Mouse (Mus musculus): ENCODE results near the gene Myom1. TPM values are rescaled to one million over a fixed set of nuclear protein-coding genes. Genes with fewer than 3 reads are reported as not detected.

The Myom1 gene
- total RNA-seq, 4 experiments from 2014 or later: 2.7 to 4.6 (median 3.4) TPM

DNA sequence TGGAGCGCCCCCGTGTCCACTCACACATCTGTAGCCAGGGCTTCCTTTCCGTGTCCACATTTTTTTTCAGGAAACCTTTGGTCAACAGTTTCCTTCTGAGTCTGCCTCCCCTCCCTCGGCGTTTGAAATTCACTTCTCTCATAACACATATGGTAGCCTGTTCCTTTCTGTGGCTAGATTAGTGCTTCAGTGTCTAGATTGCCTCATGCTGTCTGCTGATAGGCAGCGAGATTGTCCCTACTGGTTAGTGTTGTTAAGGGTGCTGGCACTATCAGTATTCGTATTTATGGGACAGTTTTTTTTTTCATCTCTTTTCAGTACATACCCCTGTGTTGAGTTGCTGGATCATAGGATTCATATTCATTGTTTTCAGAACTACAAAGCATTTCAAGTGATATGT is 54.0 kb downstream of the Myom1 start:
- no peak for DNase-seq (ENCODE audit: low spot score in 2 of 2)

DNA sequence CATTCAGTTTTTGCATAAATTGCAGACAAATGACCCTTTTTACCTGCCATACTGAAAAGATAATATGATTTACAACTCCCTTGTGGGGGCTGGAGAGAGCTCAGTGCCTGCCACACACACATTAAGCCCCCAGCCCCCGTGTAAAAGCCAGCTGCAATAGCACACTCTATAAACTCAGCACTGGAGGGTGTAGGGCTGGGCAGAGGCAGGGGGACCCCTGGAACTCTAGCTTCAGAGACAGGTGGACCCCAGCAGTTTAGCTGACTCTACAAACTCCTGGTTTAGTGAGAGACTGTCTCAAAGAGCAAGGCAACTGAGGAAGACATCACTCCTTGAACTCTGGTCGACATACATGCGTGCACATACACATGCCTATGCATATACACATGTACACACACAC is 55.3 kb downstream of the Myom1 start:
- DNase-seq (ENCODE audit: low spot score in 2 of 2): no peak

DNA sequence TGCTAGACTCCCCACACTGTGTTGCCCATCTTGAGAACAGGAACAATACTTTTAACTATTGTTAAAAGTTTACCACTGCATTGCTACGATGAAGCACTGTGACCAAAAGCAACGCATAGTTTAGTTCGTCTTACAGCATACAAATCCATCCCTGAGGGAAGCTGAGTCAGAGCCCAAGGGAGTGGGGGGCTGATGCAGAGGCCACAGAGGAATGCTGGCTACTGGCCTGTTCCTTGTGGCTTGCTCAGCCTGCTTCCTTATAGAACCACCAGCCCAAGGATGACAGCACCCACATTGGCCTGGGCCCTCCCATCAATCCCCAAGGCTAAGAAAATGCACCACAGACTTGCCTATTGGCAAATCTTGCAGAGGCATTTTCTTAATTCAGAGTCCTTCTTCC is 56.8 kb downstream of the Myom1 start:
- DNase-seq (ENCODE audit: low spot score in 2 of 2): no peak

DNA sequence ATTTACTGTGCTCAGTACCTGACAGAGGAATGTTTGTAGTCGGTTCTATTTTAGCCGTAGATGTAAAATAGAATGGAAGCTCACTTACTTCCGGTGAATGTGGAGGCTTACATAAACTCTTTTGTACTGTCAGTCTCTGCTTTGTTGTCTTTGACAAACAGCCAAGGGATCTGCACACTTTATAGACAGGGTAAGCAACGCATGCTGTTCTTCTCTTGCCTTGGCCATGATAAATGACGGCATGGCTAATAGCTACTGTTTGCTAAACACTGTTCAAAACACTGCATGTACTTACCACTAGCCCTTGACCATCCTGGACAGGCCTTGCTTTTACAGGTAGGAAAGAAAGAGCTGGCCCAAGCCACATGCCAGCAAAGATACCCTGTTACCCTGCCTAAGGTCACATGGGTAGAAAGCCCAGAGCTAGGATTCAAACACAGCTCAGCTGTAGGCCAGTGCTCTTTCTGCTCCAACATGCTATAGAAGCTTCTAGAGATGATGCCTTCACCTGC is 59.7 kb downstream of the Myom1 start:
- DNase-seq (ENCODE audit: low spot score in 2 of 2): no peak

DNA sequence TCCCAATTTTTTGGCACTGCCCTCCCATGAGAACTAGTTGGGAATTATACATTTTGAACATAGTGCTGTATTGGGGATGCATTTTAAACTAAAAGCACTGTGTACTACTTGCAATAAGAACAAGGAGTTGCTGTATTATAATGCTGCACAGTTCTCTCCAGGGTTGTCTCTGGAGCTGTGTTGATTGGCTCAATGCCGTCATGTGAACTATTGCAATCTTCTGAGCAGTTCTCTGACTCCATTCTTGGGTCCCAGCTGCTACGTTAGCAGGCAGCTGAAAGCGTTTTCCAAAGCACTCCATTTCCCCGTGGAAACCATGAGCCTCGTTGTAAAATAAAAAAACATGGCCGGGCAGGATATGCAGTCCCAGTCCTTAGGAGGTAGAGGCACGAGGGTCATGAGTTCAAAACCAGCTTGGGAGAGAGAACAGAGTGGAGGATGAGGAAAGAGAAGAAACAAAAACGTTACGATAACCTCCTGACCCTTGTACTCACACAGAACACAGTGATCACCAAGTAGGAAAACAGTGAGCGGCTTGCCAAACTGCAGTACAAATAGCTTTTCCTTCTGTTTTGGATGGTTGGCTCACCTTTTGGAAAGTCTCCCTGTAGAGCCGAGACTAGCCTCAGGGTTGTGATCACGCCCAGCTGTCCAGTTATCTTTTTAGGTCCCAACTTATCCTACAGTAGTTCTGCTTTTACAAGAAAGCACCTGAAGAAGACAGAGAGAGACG is 60.6 kb downstream of the Myom1 start:
- no peak for DNase-seq (ENCODE audit: low spot score in 2 of 2)

DNA sequence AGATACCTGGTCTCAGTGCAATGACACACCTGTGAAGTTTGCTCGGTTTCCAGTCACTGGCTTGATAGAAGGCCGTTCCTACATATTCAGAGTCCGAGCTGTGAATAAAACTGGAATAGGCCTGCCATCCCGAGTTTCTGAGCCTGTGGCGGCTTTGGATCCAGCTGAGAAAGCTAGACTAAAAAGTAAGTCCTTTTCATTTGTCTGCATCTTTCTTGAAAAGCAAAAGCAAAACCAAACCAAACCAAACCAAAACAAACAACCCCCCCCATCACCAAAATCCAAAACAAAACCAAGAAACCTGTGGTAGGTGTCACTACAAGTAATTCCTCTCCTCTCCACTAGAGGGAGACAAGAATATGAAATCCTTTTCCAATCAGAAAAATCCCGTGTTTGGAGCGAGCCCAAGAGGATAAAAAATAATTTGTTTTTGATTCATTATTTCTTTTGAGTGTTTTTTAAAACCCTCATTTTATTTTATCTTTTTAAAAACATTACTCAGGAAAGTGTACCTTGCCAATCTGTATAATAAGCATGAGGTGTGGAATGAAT is 62.1 kb downstream of the Myom1 start:
- DNase-seq (ENCODE audit: low spot score in 2 of 2): no peak

DNA sequence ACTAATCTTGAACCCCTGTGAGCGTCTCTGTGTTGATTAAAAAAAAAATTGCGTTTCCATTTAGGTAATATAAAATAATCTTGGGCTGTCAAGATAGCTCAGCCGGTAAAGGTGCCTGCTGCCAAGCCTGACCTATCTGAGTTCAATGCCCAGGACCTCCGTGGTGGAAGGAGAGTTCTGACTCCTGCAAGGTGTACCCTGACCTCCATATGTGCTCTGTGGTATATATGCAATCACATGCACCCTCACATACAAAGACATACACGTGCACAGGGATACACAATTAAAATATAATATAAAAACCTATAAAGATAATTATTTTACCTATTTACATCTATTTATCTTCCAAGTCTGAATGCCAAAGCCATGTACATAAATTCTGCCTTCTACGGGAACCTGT is 62.7 kb downstream of the Myom1 start:
- no peak for DNase-seq (ENCODE audit: low spot score in 2 of 2)

DNA sequence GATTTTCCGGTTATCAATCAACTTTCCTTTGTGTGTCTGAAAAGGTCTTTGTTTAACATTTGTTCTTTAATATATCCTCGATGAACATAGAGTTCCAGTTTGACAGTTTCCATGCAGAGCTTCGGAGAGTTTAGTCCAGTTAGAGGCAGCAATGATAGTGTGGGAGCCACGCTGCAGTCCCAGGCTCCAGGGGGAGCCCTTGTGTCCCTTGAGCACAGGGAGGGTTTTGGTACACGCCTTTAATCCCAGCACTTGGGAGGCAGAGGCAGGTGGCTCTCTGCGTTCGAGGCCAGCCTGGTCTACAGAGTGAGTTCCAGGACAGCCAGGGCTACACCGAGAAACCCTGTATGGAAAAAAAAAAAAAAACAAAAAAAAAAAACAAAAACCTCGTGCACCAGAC is 66.7 kb downstream of the Myom1 start:
- DNase-seq (ENCODE audit: low spot score in 2 of 2): no peak

DNA sequence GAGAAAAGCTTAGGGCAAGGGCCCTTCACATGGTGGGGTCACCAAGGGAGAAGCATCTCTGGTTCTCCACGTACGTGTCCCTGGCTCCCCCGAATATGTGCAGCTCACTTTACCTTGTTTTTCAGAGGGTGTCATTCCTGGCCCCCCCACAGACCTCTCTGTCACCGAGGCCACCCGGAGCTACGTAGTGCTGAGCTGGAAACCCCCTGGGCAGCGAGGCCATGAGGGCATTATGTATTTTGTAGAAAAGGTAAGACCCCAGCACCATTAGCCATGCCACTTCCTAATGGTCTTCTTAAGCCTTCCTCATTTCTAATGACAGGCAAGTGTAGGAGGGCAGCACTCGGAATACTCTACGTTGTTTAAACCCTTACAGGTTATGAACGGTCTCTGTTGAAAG is 69.5 kb downstream of the Myom1 start:
- no peak for DNase-seq (ENCODE audit: low spot score in 2 of 2)

DNA sequence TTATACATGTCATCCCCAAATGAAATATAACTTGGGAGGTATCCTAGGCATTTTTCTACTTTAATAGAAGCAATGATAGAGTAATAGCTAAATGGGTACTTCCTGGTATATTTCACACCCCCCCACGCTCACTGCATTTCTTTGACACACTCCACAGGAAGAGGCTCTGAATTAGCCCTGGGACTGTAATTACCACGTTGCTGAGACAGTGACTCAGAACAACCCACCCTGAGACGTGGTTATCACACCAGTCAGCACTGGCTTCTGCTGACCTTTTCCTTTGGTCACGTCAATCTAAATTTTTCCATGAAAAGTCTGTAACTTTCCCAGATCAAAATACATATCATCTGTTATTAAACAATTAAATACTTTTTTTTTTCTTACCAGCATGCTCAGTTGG is 72.0 kb downstream of the Myom1 start:
- DNase-seq (ENCODE audit: low spot score in 2 of 2): no peak

DNA sequence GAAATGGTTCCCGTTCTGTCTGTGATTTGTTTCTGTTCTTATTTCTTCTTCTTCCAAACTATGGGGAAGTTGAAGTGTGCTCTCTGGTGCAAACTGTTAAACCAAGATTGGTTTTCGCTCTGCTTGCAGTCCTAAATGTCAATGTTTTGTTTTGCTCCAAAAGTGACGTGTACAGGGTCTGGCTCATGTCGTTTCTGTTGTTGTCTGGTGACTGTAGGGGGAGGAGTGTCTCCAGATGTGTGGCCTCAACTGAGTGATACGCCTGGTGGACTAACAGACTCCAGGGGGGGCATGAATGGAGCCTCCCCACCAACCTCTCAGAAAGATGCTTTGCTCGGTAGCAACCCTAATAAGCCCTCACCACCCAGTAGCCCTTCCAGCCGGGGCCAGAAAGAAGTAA is 79.6 kb downstream of the Myom1 start:
- DNase-seq (ENCODE audit: low spot score in 2 of 2): no peak

DNA sequence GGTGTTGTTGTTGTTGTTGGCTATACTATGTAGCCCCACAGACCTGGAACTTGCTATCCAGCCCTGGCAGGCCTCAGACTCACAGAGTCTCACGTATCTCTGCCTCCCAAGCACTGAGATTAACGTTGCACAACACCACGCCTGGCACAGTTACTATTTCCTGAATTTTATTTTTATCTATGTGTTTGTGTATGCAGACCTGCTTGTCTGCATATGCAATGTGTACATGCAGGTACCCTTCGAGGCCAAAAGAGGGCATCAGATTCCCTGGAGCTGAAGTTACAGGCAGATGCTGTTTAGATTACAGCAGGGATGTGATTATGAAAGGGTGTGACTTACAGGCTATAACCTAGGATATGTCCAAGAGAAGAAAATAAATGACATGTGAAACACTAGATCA is 84.5 kb downstream of the Myom1 start:
- DNase-seq (ENCODE audit: low spot score in 2 of 2): no peak

DNA sequence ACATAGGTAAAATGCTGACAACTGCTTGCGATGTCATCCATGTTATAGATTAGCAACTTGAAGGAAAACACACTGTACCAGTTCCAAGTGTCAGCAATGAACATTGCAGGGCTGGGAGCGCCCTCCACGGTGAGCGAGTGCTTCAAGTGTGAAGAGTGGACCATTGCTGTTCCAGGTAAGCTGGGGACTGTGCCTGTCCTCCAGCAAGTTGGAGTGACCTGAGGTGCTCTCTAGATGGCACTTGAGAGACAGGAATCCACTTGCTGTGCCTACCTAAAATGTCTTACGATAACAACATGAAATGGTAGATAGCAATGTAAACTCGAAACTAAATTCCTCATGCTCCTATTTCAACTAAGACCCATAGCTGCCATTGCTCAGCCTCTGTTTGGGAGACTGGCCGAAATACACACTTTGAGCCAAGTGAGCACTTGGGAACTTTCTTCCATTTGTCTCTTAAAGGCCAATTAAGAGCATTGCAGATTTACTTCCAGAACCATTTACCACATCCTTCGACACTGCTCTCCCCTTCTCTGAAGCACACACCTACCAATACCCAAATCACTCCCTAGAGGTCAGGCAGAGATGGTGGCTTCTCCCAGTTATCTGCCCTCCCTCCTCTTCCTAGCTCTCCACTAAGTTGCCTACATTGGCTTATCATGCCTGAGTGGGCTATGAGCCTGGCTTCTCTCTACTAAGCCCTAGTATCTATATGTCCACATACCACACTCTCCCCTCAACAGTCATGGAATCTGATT is 85.1 kb downstream of the Myom1 start:
- no peak for DNase-seq (ENCODE audit: low spot score in 2 of 2)

DNA sequence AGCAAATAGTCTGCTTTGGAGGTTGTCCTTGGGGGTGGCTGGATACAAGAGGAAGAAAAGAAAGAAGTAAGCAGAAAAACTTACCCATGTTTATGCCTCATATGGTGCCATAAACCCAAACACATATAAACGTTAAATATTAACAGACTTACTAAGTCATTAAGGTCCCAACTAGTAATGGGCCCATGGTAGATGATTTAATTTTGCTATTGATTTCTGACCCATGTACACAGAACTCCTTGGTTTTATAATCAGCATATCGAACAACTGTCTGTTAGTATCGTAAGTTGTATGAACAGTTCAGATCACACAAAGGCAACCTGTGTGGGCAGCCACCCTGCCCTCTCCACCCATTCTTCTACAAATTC is 85.7 kb downstream of the Myom1 start:
- no peak for DNase-seq (ENCODE audit: low spot score in 2 of 2)

DNA sequence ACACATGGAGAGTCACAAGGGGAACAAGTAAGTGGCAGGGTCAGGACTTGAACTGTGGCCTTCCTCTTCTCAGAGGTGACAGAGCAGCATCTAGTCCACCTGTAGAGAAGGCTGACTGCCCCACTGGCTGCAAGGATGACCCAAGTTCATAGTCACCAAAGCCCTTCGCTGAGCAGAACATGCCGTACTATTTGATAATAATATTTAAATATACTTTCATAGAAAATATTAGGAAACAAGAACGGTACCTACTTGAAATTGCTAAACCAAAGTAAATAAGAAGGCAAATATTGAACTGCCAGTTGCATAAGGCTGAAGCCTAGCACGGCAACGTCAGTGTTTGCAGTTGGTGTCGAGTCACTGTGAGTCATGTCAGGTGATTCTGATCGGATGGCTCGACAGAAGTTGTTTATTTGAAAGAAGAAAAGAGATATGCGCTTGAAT is 86.6 kb downstream of the Myom1 start:
- no peak for DNase-seq (ENCODE audit: low spot score in 2 of 2)

DNA sequence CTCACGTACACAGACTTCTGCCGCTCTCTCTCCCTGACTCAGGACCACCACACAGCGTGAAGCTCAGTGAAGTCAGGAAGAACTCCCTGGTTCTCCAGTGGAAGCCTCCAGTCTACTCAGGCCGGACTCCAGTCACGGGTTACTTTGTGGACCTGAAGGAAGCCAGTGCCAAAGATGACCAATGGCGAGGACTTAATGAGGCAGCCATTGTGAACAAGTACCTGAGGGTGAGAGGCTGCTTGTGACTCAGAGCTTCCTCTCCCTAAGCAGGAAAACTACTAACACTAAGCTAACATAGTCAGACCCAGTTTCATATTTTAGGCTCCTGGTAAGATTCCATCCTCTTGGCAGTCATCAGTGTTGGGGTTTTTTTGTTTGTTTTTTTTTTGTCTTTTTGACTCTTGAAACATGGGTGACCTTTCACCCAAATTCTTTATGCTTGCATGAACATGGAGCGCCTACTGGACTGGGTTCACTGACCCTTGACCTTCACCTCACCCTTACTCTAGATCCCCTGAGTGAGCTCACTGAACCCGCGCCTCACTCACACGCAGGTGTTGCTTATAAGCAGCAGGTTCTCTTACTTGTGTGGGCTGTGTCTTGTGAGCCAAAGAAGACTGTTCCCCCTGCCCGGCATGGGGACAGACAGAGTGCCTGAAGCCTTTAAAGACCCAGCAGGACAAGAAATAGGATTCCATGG is 87.5 kb downstream of the Myom1 start:
- DNase-seq (ENCODE audit: low spot score in 2 of 2): no peak

DNA sequence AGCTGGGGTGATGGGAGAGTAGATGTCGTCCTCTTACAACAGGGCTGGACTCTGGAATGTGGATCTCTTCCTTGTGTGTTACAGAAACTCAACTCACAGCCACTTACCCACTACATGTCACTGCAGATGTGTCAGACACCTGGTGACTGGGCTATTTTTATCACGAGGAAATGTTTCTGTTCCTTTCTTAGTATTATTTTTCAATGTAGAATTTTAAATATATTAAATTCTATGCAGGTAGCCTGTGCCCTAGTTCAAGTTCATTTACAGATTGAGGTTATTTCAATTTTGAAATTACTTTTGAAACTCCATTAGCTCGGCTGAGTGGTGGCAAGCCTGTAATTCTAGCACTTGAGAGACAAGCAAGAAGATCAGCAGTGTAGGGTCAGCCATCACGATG is 88.6 kb downstream of the Myom1 start:
- DNase-seq (ENCODE audit: low spot score in 2 of 2): no peak

DNA sequence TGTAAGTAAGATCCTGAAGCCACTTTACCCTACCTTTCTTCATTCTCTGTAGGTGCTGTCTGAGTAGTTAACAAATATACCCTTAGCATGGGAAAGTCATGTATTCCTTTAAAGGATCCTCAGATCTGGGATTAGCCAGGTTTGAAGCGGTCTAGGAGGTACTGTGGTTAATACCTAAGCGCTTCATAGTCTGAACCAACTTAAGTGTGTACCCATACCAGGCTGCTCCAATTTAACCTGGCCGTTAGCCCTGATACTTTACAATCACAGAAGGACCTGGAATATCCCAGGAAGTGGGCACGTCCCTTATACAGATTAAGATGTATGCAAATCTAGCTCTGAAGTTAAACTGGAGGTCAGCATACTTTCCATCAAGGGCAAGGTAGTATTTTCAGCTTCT is 89.9 kb downstream of the Myom1 start:
- no peak for DNase-seq (ENCODE audit: low spot score in 2 of 2)

DNA sequence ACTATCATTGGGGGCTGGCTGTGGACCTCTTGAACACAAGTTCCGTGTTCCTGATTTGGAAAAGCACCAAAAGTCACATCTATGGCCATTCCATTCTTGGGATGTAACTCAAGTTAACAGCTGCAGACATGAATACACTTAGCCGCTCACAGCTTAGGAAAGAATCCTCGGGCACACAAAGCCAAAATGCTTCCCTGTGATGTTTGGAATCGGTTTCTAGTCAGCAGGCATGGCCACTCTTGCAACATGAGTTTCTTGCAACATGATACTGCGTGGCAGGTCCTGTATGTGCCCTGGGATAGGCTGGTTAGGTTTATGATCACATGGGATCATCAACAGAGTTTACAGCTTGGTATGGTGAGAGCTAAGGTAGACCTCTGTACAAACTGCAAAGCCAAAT is 91.4 kb downstream of the Myom1 start:
- DNase-seq (ENCODE audit: low spot score in 2 of 2): no peak

DNA sequence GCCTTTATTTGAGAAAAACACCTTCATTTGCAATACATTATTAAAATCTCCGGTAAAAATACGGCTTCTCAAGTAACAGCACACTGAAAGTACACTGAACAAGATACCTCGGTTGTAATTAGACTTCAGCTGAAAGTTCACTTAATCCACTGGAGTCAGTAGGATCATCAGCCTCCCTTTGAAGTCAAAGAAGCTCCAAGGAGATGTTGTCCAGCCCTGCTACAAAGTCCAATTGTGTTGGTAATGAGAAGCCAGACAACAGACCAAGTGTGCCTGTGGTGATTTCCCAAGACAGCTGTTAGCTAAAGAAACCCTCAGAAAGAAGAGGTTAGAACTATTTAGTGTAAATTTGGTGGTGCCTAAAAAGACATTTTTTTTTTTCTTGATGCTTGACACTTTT is 92.0 kb downstream of the Myom1 start:
- no peak for DNase-seq (ENCODE audit: low spot score in 2 of 2)

DNA sequence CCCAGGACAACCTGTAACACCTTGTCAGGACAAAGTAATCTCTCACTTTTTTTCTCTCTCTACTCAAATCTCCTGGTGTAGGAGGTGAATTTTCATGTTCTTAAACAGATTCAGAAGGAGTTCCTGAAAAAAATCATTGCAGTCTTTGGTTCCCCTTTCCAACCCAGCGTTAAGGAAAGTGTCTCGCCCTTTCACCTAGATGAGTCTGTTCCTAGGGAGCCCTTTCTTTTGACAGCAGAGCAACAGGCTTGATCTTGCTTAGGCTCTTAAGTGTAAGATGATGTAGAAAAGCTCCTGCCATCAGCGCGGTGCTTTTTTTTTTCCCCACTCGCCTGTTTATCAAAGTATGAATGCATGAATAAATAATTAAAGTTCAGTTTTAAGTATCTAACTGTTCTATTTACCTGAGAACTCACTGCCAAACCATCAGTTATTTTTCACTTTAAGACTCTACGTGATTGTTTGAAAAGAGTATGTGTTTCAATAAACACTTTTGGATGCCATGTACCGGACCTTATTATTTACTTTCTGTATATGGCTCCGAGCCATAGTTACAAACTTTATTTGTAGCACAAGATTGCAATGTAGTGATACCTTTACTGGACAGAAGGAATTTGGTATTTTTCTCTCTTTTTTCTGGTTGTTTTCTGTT is 94.2 kb downstream of the Myom1 start:
- DNase-seq (ENCODE audit: low spot score in 2 of 2): no peak

DNA sequence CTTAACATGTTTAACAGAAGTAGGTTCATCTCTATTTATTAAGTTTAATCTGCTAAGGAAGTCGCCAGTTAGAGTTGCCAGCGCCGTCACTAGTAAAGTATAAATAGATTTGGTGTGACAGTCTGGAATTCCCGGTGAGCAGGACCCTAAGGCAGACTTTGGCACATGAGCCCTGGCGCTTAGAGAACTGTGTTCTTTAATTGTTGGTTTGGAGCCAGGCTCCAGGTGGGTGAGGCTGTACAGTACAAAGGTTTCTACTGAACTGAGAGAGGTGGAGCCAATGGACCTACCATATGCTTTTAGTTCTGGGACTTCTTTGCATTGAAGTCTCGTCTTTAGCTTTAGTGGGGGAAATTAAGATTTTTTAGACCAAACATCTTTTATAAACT is 94.8 kb downstream of the Myom1 start:
- DNase-seq (ENCODE audit: low spot score in 2 of 2): no peak
